Mouse (Mus musculus): Measurements from ENCODE around the gene Lrguk. TPM values are rescaled to one million over a fixed set of nuclear protein-coding genes. Genes with fewer than 3 reads are reported as not detected.

Gene Lrguk
- polyA plus RNA-seq, 1 experiment from 2014 or later: 2.0 TPM

- H3K27me3 ChIP-seq (ENCODE audit: control insufficient read depth, insufficient read depth, low read length): no peaks in the 10 kb centered on the region
- ATAC-seq (ENCODE audit: low FRiP score, low TSS enrichment): no peak
These were observed 15.8 kb upstream of the Lrguk start for GRCm38 (mm10) chr6:34013469-34013868.

GRCm38 (mm10) chr6:34029746-34030027 is 439 bp downstream of the Lrguk start:
- Histone ChIP-seq H3K9ac (ENCODE audit: low read depth, low read length) (peak overlapping the region; percentile 60), H3K4me2 (replicated peaks; ENCODE audit: low read depth, low read length) (peak overlapping the region; percentile 77), H3K27me3 (ENCODE audit: control insufficient read depth, insufficient read depth, low read length) (no peaks in the 10 kb centered on the region), H3K4me1 (ENCODE audit: control insufficient read depth, insufficient read depth, low read length) (peaks cover 3% of the 10 kb centered on the region; the same call in 1 of the 2 replicates), H3K36me3 (ENCODE audit: control insufficient read depth, insufficient read depth, low read length) (no peaks in the 10 kb centered on the region), H3K9me3 (ENCODE audit: control insufficient read depth, low read length) (no peaks in the 10 kb centered on the region), H3K27ac (ENCODE audit: low read depth, low read length) (no peak overlapping the region), H3K4me3 (ENCODE audit: low read length) (peak overlapping the region; percentile 56)
- WGBS: 2% methylated on average over 4 of the region's 4 CpGs
- ATAC-seq (ENCODE audit: low FRiP score, low TSS enrichment): peak; percentile 80; the same call in 1 of the 2 replicates

More at GRCm38 (mm10) chr6:34013469-34013868, 15.8 kb upstream of the Lrguk start:
- Histone ChIP-seq H3K4me1 (ENCODE audit: control insufficient read depth, insufficient read depth, low read length) (no peaks in the 10 kb centered on the region), H3K36me3 (ENCODE audit: control insufficient read depth, insufficient read depth, low read length) (no peaks in the 10 kb centered on the region), H3K9ac (ENCODE audit: low read depth, low read length) (no peak overlapping the region), H3K27ac (ENCODE audit: low read depth, low read length) (no peak overlapping the region), H3K4me3 (ENCODE audit: low read length) (no peak overlapping the region), H3K9me3 (ENCODE audit: control insufficient read depth, low read length) (peaks cover 4% of the 10 kb centered on the region; the same call in 1 of the 2 replicates), H3K4me2 (replicated peaks; ENCODE audit: low read depth, low read length) (no peak overlapping the region)
- 68% methylated on average over 6 of the region's 6 CpGs for WGBS

- no peak overlapping the region for H3K9ac ChIP-seq (ENCODE audit: low read depth, low read length)
- H3K9me3 ChIP-seq (ENCODE audit: control insufficient read depth, low read length): no peaks in the 10 kb centered on the region
- H3K27ac ChIP-seq (ENCODE audit: low read depth, low read length): no peak overlapping the region
- WGBS: 47% methylated on average over 3 of the region's 3 CpGs
- H3K4me1 ChIP-seq (ENCODE audit: control insufficient read depth, insufficient read depth, low read length): no peaks in the 10 kb centered on the region
- no peak overlapping the region for H3K4me3 ChIP-seq (ENCODE audit: low read length)
- no peaks in the 10 kb centered on the region for H3K27me3 ChIP-seq (ENCODE audit: control insufficient read depth, insufficient read depth, low read length)
- no peak overlapping the region for H3K4me2 ChIP-seq (replicated peaks; ENCODE audit: low read depth, low read length)
- no peak for ATAC-seq (ENCODE audit: low FRiP score, low TSS enrichment)
- H3K36me3 ChIP-seq (ENCODE audit: control insufficient read depth, insufficient read depth, low read length): no peaks in the 10 kb centered on the region
These were observed 4.8 kb downstream of the Lrguk start for GRCm38 (mm10) chr6:34034096-34034495.

- Histone ChIP-seq H3K27ac (ENCODE audit: low read depth, low read length) (no peak overlapping the region), H3K4me1 (ENCODE audit: control insufficient read depth, insufficient read depth, low read length) (no peaks in the 10 kb centered on the region), H3K36me3 (ENCODE audit: control insufficient read depth, insufficient read depth, low read length) (no peaks in the 10 kb centered on the region), H3K27me3 (ENCODE audit: control insufficient read depth, insufficient read depth, low read length) (no peaks in the 10 kb centered on the region), H3K4me3 (ENCODE audit: low read length) (no peak overlapping the region), H3K9ac (ENCODE audit: low read depth, low read length) (no peak overlapping the region), H3K9me3 (ENCODE audit: control insufficient read depth, low read length) (no peaks in the 10 kb centered on the region), H3K4me2 (replicated peaks; ENCODE audit: low read depth, low read length) (no peak overlapping the region)
- WGBS: 36% methylated on average over 15 of the region's 15 CpGs
- peak; percentile 56; the same call in 1 of the 2 replicates for ATAC-seq (ENCODE audit: low FRiP score, low TSS enrichment)
These were observed 5.6 kb downstream of the Lrguk start for GRCm38 (mm10) chr6:34034577-34035461.

- ATAC-seq (ENCODE audit: low FRiP score, low TSS enrichment): peak; percentile 54; the same call in 1 of the 2 replicates
- whole genome bisulfite sequencing: 33% methylated on average over 12 of the region's 12 CpGs
These were observed 11.5 kb downstream of the Lrguk start for GRCm38 (mm10) chr6:34040624-34041235.

GRCm38 (mm10) chr6:34041589-34042280 is 12.5 kb downstream of the Lrguk start:
- no peak overlapping the region for H3K27ac ChIP-seq (ENCODE audit: low read depth, low read length)
- no peak for ATAC-seq (ENCODE audit: low FRiP score, low TSS enrichment)

More at GRCm38 (mm10) chr6:34040624-34041235, 11.5 kb downstream of the Lrguk start:
- Histone ChIP-seq H3K4me2 (replicated peaks; ENCODE audit: low read depth, low read length) (no peak overlapping the region), H3K27ac (ENCODE audit: low read depth, low read length) (no peak overlapping the region), H3K4me3 (ENCODE audit: low read length) (no peak overlapping the region), H3K9ac (ENCODE audit: low read depth, low read length) (no peak overlapping the region), H3K27me3 (ENCODE audit: control insufficient read depth, insufficient read depth, low read length) (no peaks in the 10 kb centered on the region), H3K36me3 (ENCODE audit: control insufficient read depth, insufficient read depth, low read length) (no peaks in the 10 kb centered on the region), H3K4me1 (ENCODE audit: control insufficient read depth, insufficient read depth, low read length) (no peaks in the 10 kb centered on the region), H3K9me3 (ENCODE audit: control insufficient read depth, low read length) (no peaks in the 10 kb centered on the region)

GRCm38 (mm10) chr6:34044228-34044811 is 15.1 kb downstream of the Lrguk start:
- no peak for ATAC-seq (ENCODE audit: low FRiP score, low TSS enrichment)
- Histone ChIP-seq H3K27me3 (ENCODE audit: control insufficient read depth, insufficient read depth, low read length) (no peaks in the 10 kb centered on the region), H3K9ac (ENCODE audit: low read depth, low read length) (no peak overlapping the region), H3K36me3 (ENCODE audit: control insufficient read depth, insufficient read depth, low read length) (no peaks in the 10 kb centered on the region), H3K4me2 (replicated peaks; ENCODE audit: low read depth, low read length) (no peak overlapping the region), H3K27ac (ENCODE audit: low read depth, low read length) (peak overlapping the region; percentile 39; the same call in 1 of the 2 replicates), H3K4me1 (ENCODE audit: control insufficient read depth, insufficient read depth, low read length) (no peaks in the 10 kb centered on the region), H3K9me3 (ENCODE audit: control insufficient read depth, low read length) (no peaks in the 10 kb centered on the region), H3K4me3 (ENCODE audit: low read length) (no peak overlapping the region)
- 57% methylated on average over 12 of the region's 12 CpGs for WGBS

More at GRCm38 (mm10) chr6:34041589-34042280, 12.5 kb downstream of the Lrguk start:
- Histone ChIP-seq H3K27me3 (ENCODE audit: control insufficient read depth, insufficient read depth, low read length) (no peaks in the 10 kb centered on the region), H3K4me3 (ENCODE audit: low read length) (no peak overlapping the region), H3K4me2 (replicated peaks; ENCODE audit: low read depth, low read length) (no peak overlapping the region), H3K9me3 (ENCODE audit: control insufficient read depth, low read length) (no peaks in the 10 kb centered on the region), H3K9ac (ENCODE audit: low read depth, low read length) (no peak overlapping the region), H3K4me1 (ENCODE audit: control insufficient read depth, insufficient read depth, low read length) (no peaks in the 10 kb centered on the region), H3K36me3 (ENCODE audit: control insufficient read depth, insufficient read depth, low read length) (no peaks in the 10 kb centered on the region)
- WGBS: 86% methylated on average over 11 of the region's 11 CpGs

GRCm38 (mm10) chr6:34044846-34045540 is 15.7 kb downstream of the Lrguk start:
- H3K27me3 ChIP-seq (ENCODE audit: control insufficient read depth, insufficient read depth, low read length): no peaks in the 10 kb centered on the region
- ATAC-seq (ENCODE audit: low FRiP score, low TSS enrichment): no peak
- H3K4me3 ChIP-seq (ENCODE audit: low read length): no peak overlapping the region
- H3K36me3 ChIP-seq (ENCODE audit: control insufficient read depth, insufficient read depth, low read length): no peaks in the 10 kb centered on the region
- 80% methylated on average over 9 of the region's 9 CpGs for whole genome bisulfite sequencing
- H3K9ac ChIP-seq (ENCODE audit: low read depth, low read length): no peak overlapping the region
- H3K27ac ChIP-seq (ENCODE audit: low read depth, low read length): no peak overlapping the region
- H3K4me2 ChIP-seq (replicated peaks; ENCODE audit: low read depth, low read length): no peak overlapping the region
- no peaks in the 10 kb centered on the region for H3K4me1 ChIP-seq (ENCODE audit: control insufficient read depth, insufficient read depth, low read length)
- H3K9me3 ChIP-seq (ENCODE audit: control insufficient read depth, low read length): no peaks in the 10 kb centered on the region

Measured in kidney, embryonic 14.5 days (tissue).